Mouse (Mus musculus): ENCODE data around the gene 2010109A12Rik.

Gene 2010109A12Rik

GRCm38 (mm10) chr5:93229527-93229926 lies 23.2 kb downstream of the 2010109A12Rik start:
- WGBS: 76% methylated on average over 2 of the region's 2 CpGs

- 58% methylated on average over 3 of the region's 3 CpGs for whole genome bisulfite sequencing
Measured at GRCm38 (mm10) chr5:93231721-93232120, 25.4 kb downstream of the 2010109A12Rik start.

GRCm38 (mm10) chr5:93232838-93233237 lies 26.5 kb downstream of the 2010109A12Rik start:
- 87% methylated on average over 2 of the region's 2 CpGs for WGBS

- WGBS: 55% methylated on average over 4 of the region's 4 CpGs
Measured at GRCm38 (mm10) chr5:93234130-93234529, 27.8 kb downstream of the 2010109A12Rik start.

GRCm38 (mm10) chr5:93234605-93235004 lies 28.3 kb downstream of the 2010109A12Rik start:
- WGBS: 87% methylated on average over 2 of the region's 2 CpGs

- 63% methylated on average over 3 of the region's 3 CpGs for WGBS
Measured at GRCm38 (mm10) chr5:93235888-93236287, 29.6 kb downstream of the 2010109A12Rik start.

- 75% methylated on average over 4 of the region's 4 CpGs for WGBS
Measured at GRCm38 (mm10) chr5:93236541-93236940, 30.2 kb downstream of the 2010109A12Rik start.

- 82% methylated on average over 8 of the region's 8 CpGs for WGBS
Measured at GRCm38 (mm10) chr5:93239590-93240544, 33.5 kb downstream of the 2010109A12Rik start.

GRCm38 (mm10) chr5:93245280-93245679 lies 39.0 kb downstream of the 2010109A12Rik start:
- 75% methylated on average over 2 of the region's 2 CpGs for WGBS

- 80% methylated on average over 6 of the region's 6 CpGs for WGBS
Measured at GRCm38 (mm10) chr5:93249940-93250578, 43.7 kb downstream of the 2010109A12Rik start.

- 86% methylated on average over 12 of the region's 12 CpGs for WGBS
Measured at GRCm38 (mm10) chr5:93251001-93251760, 44.9 kb downstream of the 2010109A12Rik start.

GRCm38 (mm10) chr5:93255759-93256265 lies 49.5 kb downstream of the 2010109A12Rik start:
- WGBS: 75% methylated on average over 5 of the region's 5 CpGs

GRCm38 (mm10) chr5:93260983-93261382 lies 54.7 kb downstream of the 2010109A12Rik start:
- 59% methylated on average over 3 of the region's 3 CpGs for WGBS

GRCm38 (mm10) chr5:93262751-93263150 lies 56.4 kb downstream of the 2010109A12Rik start:
- 77% methylated on average over 2 of the region's 2 CpGs for WGBS
